Mouse (Mus musculus) olfactory bulb, adult 2 months (tissue): ENCODE data around the gene Fam216b.

ENCODE experiments used
- CTCF ChIP-seq: fragments of 200-500 bp; IDR thresholded peaks from 2 replicates; pipeline ENCODE4 v1.5.1; 2012; ENCODE audit warnings: low read depth, mild to moderate bottlenecking, low read length, moderate library complexity; ENCODE audit not compliant: insufficient read depth
- POLR2A ChIP-seq: fragments of 200-500 bp; IDR thresholded peaks from 2 replicates; pipeline ENCODE4 v1.6.1; 2012; ENCODE audit warnings: mild to moderate bottlenecking, low read depth, low read length, moderate library complexity; ENCODE audit not compliant: insufficient read depth

DNA sequence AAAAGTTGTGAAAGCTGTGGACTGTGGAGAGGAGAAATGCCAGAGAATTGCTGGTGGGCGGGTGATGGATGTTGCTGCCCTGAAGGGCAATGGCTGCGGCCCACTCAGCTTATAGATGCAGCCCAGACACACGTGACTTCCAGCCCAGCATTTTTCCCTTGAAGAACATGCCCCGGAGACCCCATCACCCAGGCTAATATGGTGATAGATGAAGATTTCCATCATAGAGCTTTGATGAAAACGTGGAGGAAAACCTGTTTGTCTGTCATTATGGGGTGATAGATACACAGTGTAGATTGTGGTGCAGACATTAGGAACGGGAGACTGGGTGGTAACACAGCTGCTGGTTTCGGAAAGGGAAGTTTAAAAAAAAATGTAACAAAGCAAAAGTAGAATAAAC is 31.4 kb downstream of the Fam216b start:
- no peak for TF ChIP-seq POLR2A
- TF ChIP-seq CTCF = no peak
